Mouse (Mus musculus) cerebellum, adult 11-12 months (tissue): ENCODE measurements at regions not wholly inside any gene's neighbourhood (a gene's known extent, or its start where the extent isn't known, plus 50 kb on each side); places are given as distances from the start of the nearest gene placed in this dataset.

Experiments
- DNase-seq: peaks from one replicate; pipeline ENCODE4 v3.0.0; 2022

GRCm38 (mm10) chr12:9176198-9176597 lies 146.4 kb downstream of the Ttc32 start:
- no peak for DNase-seq

- DNase-seq, result no peak
Observed at GRCm38 (mm10) chr12:9178626-9179025, 148.8 kb downstream of the Ttc32 start.

GRCm38 (mm10) chr12:9180677-9181076 lies 150.9 kb downstream of the Ttc32 start:
- DNase-seq, result no peak

- DNase-seq, result no peak
Observed at GRCm38 (mm10) chr12:9191721-9192120, 161.9 kb downstream of the Ttc32 start.

- DNase-seq, result no peak
Observed at GRCm38 (mm10) chr12:9199321-9199720, 169.5 kb downstream of the Ttc32 start.

- no peak for DNase-seq
Observed at GRCm38 (mm10) chr12:9212211-9212610, 182.4 kb downstream of the Ttc32 start.

GRCm38 (mm10) chr12:9224971-9225370 lies 195.2 kb downstream of the Ttc32 start:
- no peak for DNase-seq

GRCm38 (mm10) chr12:9227901-9228300 lies 198.1 kb downstream of the Ttc32 start:
- no peak for DNase-seq

GRCm38 (mm10) chr12:9228486-9228885 lies 198.7 kb downstream of the Ttc32 start:
- peak; percentile 10 for DNase-seq

GRCm38 (mm10) chr12:9229981-9230380 lies 200.2 kb downstream of the Ttc32 start:
- DNase-seq, result no peak

GRCm38 (mm10) chr12:9230576-9230975 lies 200.8 kb downstream of the Ttc32 start:
- no peak for DNase-seq

GRCm38 (mm10) chr12:9232431-9232830 lies 202.6 kb downstream of the Ttc32 start:
- DNase-seq, result no peak

- DNase-seq, result no peak
Observed at GRCm38 (mm10) chr12:9235866-9236265, 206.1 kb downstream of the Ttc32 start.

GRCm38 (mm10) chr12:9237538-9237937 lies 207.7 kb downstream of the Ttc32 start:
- DNase-seq, result no peak

- no peak for DNase-seq
Observed at GRCm38 (mm10) chr12:9237955-9238354, 208.2 kb downstream of the Ttc32 start.

GRCm38 (mm10) chr12:9247506-9247905 lies 217.7 kb downstream of the Ttc32 start:
- DNase-seq, result no peak

- peak; percentile 19 for DNase-seq
Observed at GRCm38 (mm10) chr12:9251772-9252171, 222.0 kb downstream of the Ttc32 start.

- DNase-seq, result no peak
Observed at GRCm38 (mm10) chr12:9253306-9254074, 223.7 kb downstream of the Ttc32 start.

GRCm38 (mm10) chr12:9254301-9254860 lies 224.6 kb downstream of the Ttc32 start:
- DNase-seq, result no peak

- peak; percentile 81 for DNase-seq
Observed at GRCm38 (mm10) chr12:9255661-9256486, 226.1 kb downstream of the Ttc32 start.

GRCm38 (mm10) chr12:9256487-9256820 lies 226.7 kb downstream of the Ttc32 start:
- no peak for DNase-seq

GRCm38 (mm10) chr12:9258221-9258620 lies 228.4 kb downstream of the Ttc32 start:
- DNase-seq, result no peak

GRCm38 (mm10) chr12:9261662-9262061 lies 231.9 kb downstream of the Ttc32 start:
- DNase-seq, result no peak

- DNase-seq, result no peak
Observed at GRCm38 (mm10) chr12:9266221-9266620, 236.4 kb downstream of the Ttc32 start.
